Mouse (Mus musculus): ENCODE data around the gene Ksr1. TPM values are rescaled to one million over a fixed set of nuclear protein-coding genes. Genes with fewer than 3 reads are reported as not detected.

Ksr1 gene
- total and polyA plus RNA-seq, 3 experiments = 22.5 to 73.1 (median 61.2) TPM

- no peaks in the 10 kb centered on the region for H3K27me3 ChIP-seq (replicated peaks)
- peak overlapping the region in 1 of 3 experiments; percentile 5 for H3K4me3 ChIP-seq (replicated peaks in 1 of 3; ENCODE audit: low read depth in 2 of 3, low read length in 2 of 3, poor library complexity in 1 of 3)
- in situ Hi-C loops (cut with MboI; ENCODE audit: low pct_ligation_motif_present, low pct_unique_long_range_greater_than_20kb, low sequenced_read_pairs) (no loop called here), dilution Hi-C loops (cut with MboI; ENCODE audit: extremely low pct_ligation_motif_present, extremely low pct_unique_long_range_greater_than_20kb, low sequenced_read_pairs) (no loop called here)
- no peaks in the 10 kb centered on the region for H3K9me3 ChIP-seq (replicated peaks; ENCODE audit: low read length)
- no peak overlapping the region for H3K9ac ChIP-seq (ENCODE audit: insufficient read depth, low read depth)
- peaks cover 24 to 82% of the 10 kb centered on the region in 2 experiments for H3K36me3 ChIP-seq (replicated peaks in 1 of 2; ENCODE audit: control insufficient read depth in 1 of 2, insufficient read depth in 1 of 2, low read length in 1 of 2)
- DNase-seq (ENCODE audit: extremely low read depth) = no peak
- peak; percentile 51; the same call in 1 of the 2 replicates for TF ChIP-seq BHLHE40 (IDR thresholded peaks at IDR 0.05; ENCODE audit: low read depth, low read length)
- TF ChIP-seq NRF1 (IDR thresholded peaks at IDR 0.05; ENCODE audit: low read depth, low read length) = no peak
- peaks cover 44% of the 10 kb centered on the region for H3K79me2 ChIP-seq (replicated peaks; ENCODE audit: control insufficient read depth, extremely low read depth, insufficient read depth, poor library complexity, severe bottlenecking)
- H3K4me2 ChIP-seq (ENCODE audit: insufficient read depth, low read depth, poor library complexity, severe bottlenecking) = no peak overlapping the region
- H3K4me1 ChIP-seq (ENCODE audit: control insufficient read depth in 1 of 2, insufficient read depth in 2 of 2) = peaks cover 47 to 89% of the 10 kb centered on the region in 2 experiments
- H3K27ac ChIP-seq (ENCODE audit: insufficient read depth, low read depth) = no peak overlapping the region
Measured at GRCm38 (mm10) chr11:79088325-79088724, 57.9 kb downstream of the Ksr1 start.

GRCm38 (mm10) chr11:79087731-79088311 is 58.4 kb downstream of the Ksr1 start:
- in situ Hi-C loops (cut with MboI; ENCODE audit: low pct_ligation_motif_present, low pct_unique_long_range_greater_than_20kb, low sequenced_read_pairs) = no loop called here
- Histone ChIP-seq H3K79me2 (replicated peaks; ENCODE audit: control insufficient read depth, extremely low read depth, insufficient read depth, poor library complexity, severe bottlenecking) (peaks cover 44% of the 10 kb centered on the region), H3K9me3 (replicated peaks; ENCODE audit: low read length) (no peaks in the 10 kb centered on the region), H3K4me1 (ENCODE audit: control insufficient read depth in 1 of 2, insufficient read depth in 2 of 2) (peaks cover 42 to 86% of the 10 kb centered on the region in 2 experiments), H3K4me3 (replicated peaks in 1 of 3; ENCODE audit: low read depth in 2 of 3, low read length in 2 of 3, poor library complexity in 1 of 3) (no peak overlapping the region), H3K4me2 (ENCODE audit: insufficient read depth, low read depth, poor library complexity, severe bottlenecking) (no peak overlapping the region), H3K9ac (ENCODE audit: insufficient read depth, low read depth) (no peak overlapping the region), H3K36me3 (replicated peaks in 1 of 2; ENCODE audit: control insufficient read depth in 1 of 2, insufficient read depth in 1 of 2, low read length in 1 of 2) (peaks cover 24 to 87% of the 10 kb centered on the region in 2 experiments), H3K27me3 (replicated peaks) (no peaks in the 10 kb centered on the region), H3K27ac (ENCODE audit: insufficient read depth, low read depth) (no peak overlapping the region)
- dilution Hi-C loops (cut with MboI; ENCODE audit: extremely low pct_ligation_motif_present, extremely low pct_unique_long_range_greater_than_20kb, low sequenced_read_pairs) = no loop called here
- DNase-seq (ENCODE audit: extremely low read depth) = no peak
- TF ChIP-seq ELF1 (IDR thresholded peaks at IDR 0.05; ENCODE audit: low read depth, low read length) = no peak
- no peak for TF ChIP-seq CHD2 (IDR thresholded peaks at IDR 0.05; ENCODE audit: low read length)
- TF ChIP-seq MAFK (IDR thresholded peaks at IDR 0.05; ENCODE audit: insufficient replicate concordance, low read length) = no peak
- TF ChIP-seq IRF4 (IDR thresholded peaks at IDR 0.05; ENCODE audit: low read depth, low read length) = no peak

GRCm38 (mm10) chr11:79086787-79087186 is 59.4 kb downstream of the Ksr1 start:
- Histone ChIP-seq H3K9ac (ENCODE audit: insufficient read depth, low read depth) (no peak overlapping the region), H3K79me2 (replicated peaks; ENCODE audit: control insufficient read depth, extremely low read depth, insufficient read depth, poor library complexity, severe bottlenecking) (peaks cover 47% of the 10 kb centered on the region), H3K27ac (ENCODE audit: insufficient read depth, low read depth) (no peak overlapping the region), H3K4me2 (ENCODE audit: insufficient read depth, low read depth, poor library complexity, severe bottlenecking) (no peak overlapping the region), H3K9me3 (replicated peaks; ENCODE audit: low read length) (no peaks in the 10 kb centered on the region), H3K36me3 (replicated peaks in 1 of 2; ENCODE audit: control insufficient read depth in 1 of 2, insufficient read depth in 1 of 2, low read length in 1 of 2) (peaks cover 30 to 90% of the 10 kb centered on the region in 2 experiments), H3K27me3 (replicated peaks) (no peaks in the 10 kb centered on the region), H3K4me3 (replicated peaks in 1 of 3; ENCODE audit: low read depth in 2 of 3, low read length in 2 of 3, poor library complexity in 1 of 3) (no peak overlapping the region), H3K4me1 (ENCODE audit: control insufficient read depth in 1 of 2, insufficient read depth in 2 of 2) (peaks cover 32 to 85% of the 10 kb centered on the region in 2 experiments)
- TF ChIP-seq KAT2A (IDR thresholded peaks at IDR 0.05; ENCODE audit: insufficient replicate concordance, low read length) (no peak), CHD1 (IDR thresholded peaks at IDR 0.05; ENCODE audit: low read depth, low read length) (no peak), SMC3 (IDR thresholded peaks at IDR 0.05; ENCODE audit: low read depth, low read length) (no peak), UBTF (IDR thresholded peaks at IDR 0.05; ENCODE audit: low read depth, low read length) (no peak), CHD2 (IDR thresholded peaks at IDR 0.05; ENCODE audit: low read length) (no peak), IRF4 (IDR thresholded peaks at IDR 0.05; ENCODE audit: low read depth, low read length) (no peak), MAFK (IDR thresholded peaks at IDR 0.05; ENCODE audit: insufficient replicate concordance, low read length) (no peak), MXI1 (IDR thresholded peaks at IDR 0.05; ENCODE audit: low read depth, low read length) (no peak), ZMIZ1 (IDR thresholded peaks at IDR 0.05; ENCODE audit: low read depth, low read length) (no peak), EP300 (IDR thresholded peaks at IDR 0.05; ENCODE audit: low read length) (no peak), JUND (conservative IDR thresholded peaks at IDR 0.05; ENCODE audit: low read depth, low read length) (no peak), USF2 (conservative IDR thresholded peaks at IDR 0.05; ENCODE audit: low read depth, low read length) (no peak), ELF1 (IDR thresholded peaks at IDR 0.05; ENCODE audit: low read depth, low read length) (no peak), MYC (IDR thresholded peaks at IDR 0.05; ENCODE audit: low read depth, low read length) (no peak), HCFC1 (IDR thresholded peaks at IDR 0.05; ENCODE audit: low read depth, low read length) (no peak), TCF12 (IDR thresholded peaks at IDR 0.05; ENCODE audit: low read depth, low read length) (no peak), ZKSCAN1 (IDR thresholded peaks at IDR 0.05; ENCODE audit: borderline replicate concordance, low read depth, low read length) (no peak), POLR2AphosphoS2 (IDR thresholded peaks at IDR 0.05; ENCODE audit: low read depth, low read length) (no peak), JUN (IDR thresholded peaks at IDR 0.05; ENCODE audit: insufficient read depth, low read depth, low read length) (no peak)
- in situ Hi-C loops (cut with MboI; ENCODE audit: low pct_ligation_motif_present, low pct_unique_long_range_greater_than_20kb, low sequenced_read_pairs) (no loop called here), dilution Hi-C loops (cut with MboI; ENCODE audit: extremely low pct_ligation_motif_present, extremely low pct_unique_long_range_greater_than_20kb, low sequenced_read_pairs) (no loop called here)
- no peak for DNase-seq (ENCODE audit: extremely low read depth)
